Mouse (Mus musculus) bone marrow macrophage, adult 2 months (primary cell): ENCODE data around the gene Cript. TPM values are rescaled to one million over a fixed set of nuclear protein-coding genes. Genes with fewer than 3 reads are reported as not detected.

ENCODE experiments used
- H3K27ac ChIP-seq: 2 replicates; pipeline ENCODE4 v1.5.1; 2012; ENCODE audit warnings: low read depth, low read length; ENCODE audit not compliant: insufficient read depth
- H3K4me1 ChIP-seq: 2 replicates; pipeline ENCODE4 v1.6.1; 2012; ENCODE audit warnings: low read length; ENCODE audit not compliant: control insufficient read depth, insufficient read depth
- H3K4me3 ChIP-seq: 2 replicates; pipeline ENCODE4 v1.5.1; 2012; ENCODE audit warnings: mild to moderate bottlenecking, low read length, moderate library complexity; ENCODE audit not compliant: insufficient read depth
- CTCF ChIP-seq: IDR thresholded peaks from 2 replicates; pipeline ENCODE4 v1.5.1; 2012; ENCODE audit warnings: low read depth, mild to moderate bottlenecking, low read length, moderate library complexity
- POLR2A ChIP-seq: IDR thresholded peaks from 2 replicates; pipeline ENCODE4 v1.6.1; 2012; ENCODE audit warnings: mild to moderate bottlenecking, low read depth, low read length, borderline replicate concordance
- polyA plus RNA-seq: library from polyadenylated mRNA; stranded (reverse); fragments of >200 nt; gene quantifications from 2 replicates; pipeline ENCODE4 v1.2.4, GENCODE M21; 2012; ENCODE audit not compliant: missing spikeins, insufficient read depth, insufficient read length

The Cript gene
- 60.7 and 69.6 TPM in 2 replicates for polyA plus RNA-seq

DNA sequence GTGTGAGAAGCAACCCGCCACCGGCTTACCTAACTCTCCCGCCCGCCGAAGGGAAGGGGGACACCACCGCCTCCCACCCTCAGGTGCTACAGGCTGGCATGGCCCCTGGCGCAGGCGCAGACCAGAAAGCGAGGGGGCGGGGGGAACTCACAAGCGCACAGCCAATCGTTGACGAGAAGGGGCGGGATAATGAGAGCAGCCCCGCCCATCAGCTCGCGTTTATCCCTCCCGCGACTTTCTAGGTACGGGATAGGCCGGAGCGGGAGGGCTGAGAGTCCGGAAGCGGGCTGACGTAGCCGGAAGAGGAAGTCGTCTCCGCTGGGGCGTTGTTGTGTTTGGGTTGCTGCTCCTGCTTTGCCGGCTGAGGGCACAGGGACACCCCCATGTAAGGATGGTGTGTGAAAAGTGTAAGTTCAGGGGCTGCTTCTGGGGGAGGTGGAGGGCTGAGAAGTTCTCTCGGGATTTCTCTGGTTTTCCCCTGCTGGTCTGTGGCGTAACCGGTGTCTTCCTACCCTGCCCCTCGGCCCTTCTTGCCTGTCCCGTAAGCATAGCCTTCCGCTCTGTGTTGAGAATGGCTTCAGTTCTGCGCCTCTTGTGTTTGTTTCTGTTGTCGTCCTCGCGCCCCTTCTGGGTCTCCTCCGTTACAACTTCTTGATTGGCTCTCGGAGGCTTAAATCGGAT lies at the start of gene Cript, which contains the start of gene Pigf:
Gene Cript (plus strand): TSS at position 282 of the 681 bp plus-strand sequence.
Gene Pigf (minus strand): TSS at position 138 of the 681 bp plus-strand sequence.
- no peak for TF ChIP-seq POLR2A
- TF ChIP-seq CTCF, result no peak
- Histone ChIP-seq H3K4me1 (peaks cover 12% of the 10 kb centered on the region), H3K27ac (no peak within 1 kb of the TSS), H3K4me3 (peak within 1 kb of the TSS; percentile 84)

DNA sequence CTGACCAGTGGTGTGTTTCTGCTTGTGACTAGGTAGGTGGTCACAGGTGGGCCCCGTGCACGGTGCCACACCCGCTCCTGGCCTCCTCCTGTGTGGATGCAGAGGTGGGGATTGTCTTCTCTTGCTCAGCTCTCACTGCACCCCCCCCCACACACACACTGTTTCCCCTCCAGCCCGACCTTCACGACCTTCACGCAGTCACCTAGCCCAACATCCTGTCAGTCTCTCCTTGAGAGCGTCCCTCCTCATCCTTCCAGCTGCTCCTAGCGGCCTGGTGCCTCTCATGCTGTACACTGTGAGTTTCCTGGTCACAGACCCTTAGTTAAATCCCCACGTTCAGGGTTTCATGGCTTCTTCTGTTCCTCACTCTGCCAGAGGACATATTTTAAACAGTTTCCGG lies 49.0 kb upstream of the Cript start:
- peak overlapping the region; percentile 78 for H3K27ac ChIP-seq
- no peak for TF ChIP-seq POLR2A
- TF ChIP-seq CTCF, result no peak

DNA sequence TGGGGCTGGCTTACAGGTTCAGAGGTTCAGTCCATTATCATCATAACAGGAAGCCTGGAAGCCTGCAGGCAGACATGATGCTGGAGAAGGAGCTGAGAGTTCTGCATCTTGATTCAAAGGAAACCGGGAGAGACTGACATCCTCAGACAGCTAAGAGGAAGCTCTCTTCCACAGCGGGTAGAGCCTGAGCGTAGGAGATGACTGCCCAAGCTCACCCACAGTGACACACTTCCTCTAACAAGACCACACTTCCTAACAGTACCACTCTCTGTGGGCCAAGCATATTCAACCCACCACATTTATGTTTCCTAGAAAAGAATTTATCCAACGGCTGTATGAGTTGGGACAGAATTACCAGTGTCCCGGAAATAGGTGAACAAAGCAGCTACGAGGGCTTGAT lies 46.9 kb upstream of the Cript start:
- Histone ChIP-seq H3K4me3 (no peak overlapping the region), H3K27ac (peak overlapping the region; percentile 70), H3K4me1 (peaks cover 31% of the 10 kb centered on the region)
- TF ChIP-seq CTCF (no peak), POLR2A (no peak)

More for the DNA sequence above, 49.0 kb upstream of the Cript start:
- Histone ChIP-seq H3K4me1 (peaks cover 50% of the 10 kb centered on the region), H3K4me3 (no peak overlapping the region)

DNA sequence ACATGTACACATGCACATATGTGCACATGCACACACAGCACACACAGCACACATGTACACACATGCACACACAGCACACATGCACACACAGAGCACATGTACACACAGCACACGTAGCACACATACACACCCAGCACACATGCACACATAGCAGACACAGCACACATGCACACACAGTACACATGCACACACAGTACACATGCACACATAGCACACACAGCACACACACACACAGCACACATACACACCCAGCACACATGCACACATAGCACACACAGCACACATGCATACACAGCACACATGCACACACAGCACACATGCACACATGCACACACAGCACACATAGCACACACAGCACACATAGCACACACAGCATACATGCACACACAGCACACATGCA lies 44.1 kb upstream of the Cript start:
- Histone ChIP-seq H3K27ac (no peak overlapping the region), H3K4me1 (peaks cover 21% of the 10 kb centered on the region), H3K4me3 (no peak overlapping the region)
- no peak for TF ChIP-seq POLR2A
- no peak for TF ChIP-seq CTCF

DNA sequence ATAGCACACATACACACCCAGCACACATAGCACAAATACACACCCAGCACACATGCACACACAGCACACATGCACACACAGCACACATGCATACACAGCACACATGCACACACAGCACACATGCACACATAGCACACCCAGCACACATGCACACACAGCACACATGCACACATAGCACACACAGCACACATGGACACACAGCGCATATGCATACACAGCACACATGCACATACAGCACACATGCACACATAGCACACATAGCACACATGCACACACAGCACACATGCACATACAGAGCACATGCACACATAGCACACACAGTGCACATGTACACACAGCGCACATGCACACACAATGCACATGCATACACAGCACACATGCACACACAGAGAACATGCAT lies 43.6 kb upstream of the Cript start:
- no peak overlapping the region for H3K27ac ChIP-seq
- TF ChIP-seq POLR2A (no peak), CTCF (no peak)
- H3K4me1 ChIP-seq, result peaks cover 16% of the 10 kb centered on the region
- H3K4me3 ChIP-seq, result no peak overlapping the region

DNA sequence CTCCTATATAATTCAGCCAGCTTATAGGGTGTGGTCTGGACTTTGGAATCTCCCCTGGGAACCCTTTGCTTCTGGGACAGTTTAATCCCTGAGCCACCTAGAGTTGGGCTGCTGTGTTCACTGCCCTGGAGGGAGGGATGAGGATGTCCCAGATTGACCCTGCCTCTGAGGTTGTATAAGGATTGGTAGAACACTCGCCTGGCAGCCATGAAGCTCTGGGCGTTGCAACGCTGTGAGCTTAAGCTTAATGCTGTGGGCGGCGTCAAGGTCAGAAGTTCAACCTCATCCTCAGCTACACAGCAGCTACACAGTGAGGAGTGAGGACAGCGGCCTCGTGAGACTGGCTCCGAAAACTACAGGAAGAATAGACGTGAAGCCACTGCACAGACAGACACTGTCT lies 42.9 kb upstream of the Cript start:
- no peak for TF ChIP-seq CTCF
- no peak for TF ChIP-seq POLR2A
- Histone ChIP-seq H3K4me3 (no peak overlapping the region), H3K27ac (no peak overlapping the region), H3K4me1 (peaks cover 13% of the 10 kb centered on the region)

DNA sequence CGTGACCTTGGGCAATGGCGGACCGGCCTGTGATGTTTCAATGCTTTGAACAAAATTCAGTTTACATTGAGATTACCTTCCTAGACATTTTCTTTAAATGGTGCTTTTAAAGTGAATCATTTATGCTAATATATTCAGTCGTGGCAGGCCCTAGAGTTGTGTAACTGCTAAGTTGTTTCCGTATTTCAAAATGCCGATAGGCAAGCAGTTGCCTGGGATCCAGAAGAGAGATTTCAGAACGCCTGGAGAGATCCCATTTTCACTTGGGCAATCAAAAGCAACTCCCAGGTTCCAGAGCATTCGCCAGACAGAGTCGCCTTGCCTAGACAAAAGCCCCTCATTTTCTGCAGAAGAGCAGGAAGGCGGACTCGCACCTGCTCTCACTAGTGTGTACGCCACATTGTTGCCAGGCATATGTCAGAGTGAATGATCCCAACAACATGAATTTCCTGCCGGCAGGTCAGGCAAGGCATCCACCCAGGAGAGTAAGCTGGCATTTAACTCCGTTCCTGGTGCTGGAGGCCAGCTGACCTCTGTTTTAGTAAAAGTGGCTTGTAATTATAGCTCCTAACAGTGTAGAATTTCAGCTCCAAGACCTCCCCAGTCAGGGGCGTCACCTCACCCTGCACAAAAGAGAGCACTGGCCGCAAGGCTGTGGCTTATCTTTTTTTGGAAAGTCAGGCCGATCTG lies 38.8 kb upstream of the Cript start:
- no peak for TF ChIP-seq POLR2A
- TF ChIP-seq CTCF, result no peak

DNA sequence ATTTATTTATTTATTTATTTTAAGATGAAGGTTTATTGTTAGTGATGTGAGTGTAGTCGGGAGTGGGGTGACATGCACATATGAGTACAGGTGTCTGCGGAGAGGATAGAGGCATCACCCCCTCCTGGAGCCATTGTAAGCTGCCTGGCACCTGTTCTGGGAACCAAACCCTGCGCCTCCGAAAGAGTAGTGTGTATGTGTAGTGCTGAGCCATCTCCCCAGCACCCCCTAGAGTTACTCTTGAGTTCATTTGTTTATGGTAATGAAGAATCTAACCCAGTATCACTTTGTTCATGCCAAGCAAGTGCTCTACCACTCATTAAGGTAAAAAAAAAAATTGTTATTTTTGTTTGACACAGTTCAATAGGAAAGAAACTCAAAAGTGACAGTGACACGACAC lies 37.2 kb upstream of the Cript start:
- H3K4me3 ChIP-seq, result no peak overlapping the region
- peaks cover 3% of the 10 kb centered on the region; the same call in 1 of the 2 replicates for H3K4me1 ChIP-seq
- H3K27ac ChIP-seq, result no peak overlapping the region
- no peak for TF ChIP-seq POLR2A
- TF ChIP-seq CTCF, result no peak

More for the DNA sequence above, 38.8 kb upstream of the Cript start:
- Histone ChIP-seq H3K4me1 (peaks cover 3% of the 10 kb centered on the region; the same call in 1 of the 2 replicates), H3K27ac (no peak overlapping the region), H3K4me3 (no peak overlapping the region)

DNA sequence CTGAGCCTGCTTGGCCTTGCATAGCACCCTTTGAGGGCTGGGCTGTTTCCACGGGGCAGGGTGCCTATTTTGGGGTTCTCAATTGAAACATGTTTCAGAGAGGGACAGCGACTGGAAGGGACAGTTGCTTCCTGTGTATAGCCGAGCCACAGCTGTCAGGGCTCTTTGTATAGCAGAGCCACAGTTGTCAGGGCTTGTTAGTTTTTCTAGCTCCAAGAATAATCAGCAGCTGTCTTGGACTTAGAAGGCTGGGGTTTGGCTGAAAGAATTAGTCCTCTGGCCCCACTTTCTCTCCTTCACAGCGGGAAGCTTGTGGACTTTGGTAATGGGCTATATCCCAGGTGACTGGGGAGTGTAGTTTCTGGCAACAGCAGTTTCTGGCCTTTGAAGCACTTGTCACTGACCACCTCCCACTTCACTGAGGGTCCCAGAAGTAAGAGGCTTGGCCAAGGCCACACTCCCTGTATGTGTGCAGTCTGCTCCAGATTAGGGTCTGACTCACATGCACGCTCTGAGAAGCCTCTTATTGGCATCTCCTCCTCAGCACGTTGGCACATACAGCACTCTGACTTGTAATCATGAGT lies 36.7 kb upstream of the Cript start:
- peaks cover 3% of the 10 kb centered on the region; the same call in 1 of the 2 replicates for H3K4me1 ChIP-seq
- TF ChIP-seq POLR2A, result no peak
- no peak for TF ChIP-seq CTCF
- H3K27ac ChIP-seq, result no peak overlapping the region
- H3K4me3 ChIP-seq, result no peak overlapping the region
